Mouse (Mus musculus) ES-E14 (cell line): ENCODE data around the gene Actbl2.

Experiments used
- CHD2 ChIP-seq: IDR thresholded peaks from 2 replicates; pipeline ENCODE4 v1.6.1; 2014; ENCODE audit warnings: mild to moderate bottlenecking, low read depth, low read length, inconsistent platforms
- HCFC1 ChIP-seq: IDR thresholded peaks from 2 replicates; pipeline ENCODE4 v1.6.1; 2012; ENCODE audit warnings: low read length, inconsistent platforms, borderline replicate concordance; ENCODE audit not compliant: insufficient read depth
- MAFK ChIP-seq: IDR thresholded peaks from 2 replicates; pipeline ENCODE4 v1.6.1; 2014; ENCODE audit warnings: mild to moderate bottlenecking, low read depth, low read length, inconsistent platforms; ENCODE audit not compliant: insufficient read depth

DNA sequence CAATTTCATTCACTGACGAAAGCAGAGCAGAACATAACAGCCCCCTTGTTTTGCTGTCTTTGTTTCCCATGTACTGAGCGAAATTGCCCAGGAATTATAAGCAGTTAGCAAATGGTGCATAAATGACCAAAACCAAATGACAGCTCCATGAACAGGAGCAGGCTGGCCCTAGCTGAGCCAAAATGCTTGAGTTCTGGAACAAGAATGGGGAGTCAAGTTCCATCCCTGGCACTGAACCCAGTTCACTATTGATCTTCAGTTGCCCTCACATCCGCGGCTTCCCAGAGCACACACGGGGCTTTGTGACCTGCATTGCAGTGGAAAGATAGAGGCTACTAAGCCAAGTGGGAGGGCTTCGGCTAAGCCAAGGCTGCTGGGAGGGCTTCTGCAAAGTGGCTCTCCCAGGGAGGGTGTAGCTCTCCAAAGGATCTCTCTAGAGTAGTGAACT, 19.1 kb upstream of the Actbl2 start:
- no peak for TF ChIP-seq MAFK
- TF ChIP-seq CHD2 = no peak
- TF ChIP-seq HCFC1 = no peak
